Mouse (Mus musculus) stomach, postnatal 0 days (tissue): Measurements from ENCODE around the gene Hexa.

Experiments used
- CTCF ChIP-seq: IDR thresholded peaks from 2 replicates; pipeline ENCODE4 v1.5.1; 2016; ENCODE audit warnings: antibody characterized with exemption, low read depth, mild to moderate bottlenecking, moderate library complexity
- EP300 ChIP-seq: optimal IDR thresholded peaks from 2 replicates; pipeline ENCODE3; 2016; ENCODE audit warnings: antibody characterized with exemption

DNA sequence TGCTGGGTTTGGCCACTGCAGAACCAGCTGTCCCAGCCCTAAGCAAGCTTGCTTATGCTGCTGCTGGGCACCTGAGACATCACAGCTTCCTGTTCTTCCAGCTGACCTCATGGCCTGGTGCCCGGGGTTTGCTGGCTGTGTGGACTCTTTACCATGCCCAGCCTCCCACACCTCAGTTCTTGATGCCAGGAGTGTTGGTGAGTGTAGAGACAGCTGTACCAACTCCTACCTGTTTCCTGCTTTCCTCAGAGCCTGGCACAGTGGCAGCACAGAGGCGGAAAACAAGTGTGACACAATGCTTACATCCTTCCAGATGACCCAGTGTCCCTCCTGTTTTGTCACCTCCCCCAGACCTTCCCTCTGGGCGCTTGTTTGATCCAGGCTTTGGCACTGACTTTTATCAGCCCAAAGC is 12.3 kb downstream of the Hexa start:
- TF ChIP-seq CTCF (no peak), EP300 (no peak)
